Mouse (Mus musculus) ovary, adult 18-20 months (tissue): ENCODE results near the gene Klk13.
"Not testable (repeated sequence)": the region's sequence is repeated elsewhere in the genome, so short reads cannot be mapped to it uniquely, and the experiment has no call there.

Experiments used
- DNase-seq: peaks from one replicate; pipeline ENCODE4 v3.0.0; 2022; ENCODE audit warnings: low spot score, mixed read lengths

Gene Klk13

GRCm38 (mm10) chr7:43712267-43712666, at the start of gene Klk13:
Gene Klk13 (plus strand): TSS chr7:43712567.
- no peak for DNase-seq

DNA sequence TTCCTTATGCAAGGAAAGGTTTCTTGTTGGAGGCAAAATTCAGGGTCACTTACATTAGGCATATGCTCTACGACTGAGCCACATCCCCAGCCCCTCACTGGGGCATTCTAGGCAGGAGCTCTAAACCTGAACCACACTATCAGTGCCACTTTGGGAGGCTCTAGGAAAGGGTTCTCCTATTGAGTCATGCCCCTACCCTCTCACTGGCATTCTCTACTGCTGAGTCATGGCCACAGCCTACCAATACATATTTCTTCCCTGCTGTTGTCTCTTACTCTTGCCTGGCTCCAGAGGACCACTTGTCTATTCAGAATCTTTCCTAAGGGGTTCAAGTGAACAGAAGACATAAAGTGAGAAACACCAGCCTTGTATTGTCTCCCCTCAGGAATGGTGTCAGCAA, 49.6 kb upstream of the Klk13 start:
- no peak for DNase-seq

- DNase-seq, result not testable (repeated sequence)
These were observed 45.1 kb upstream of the Klk13 start for GRCm38 (mm10) chr7:43667221-43667620.

DNA sequence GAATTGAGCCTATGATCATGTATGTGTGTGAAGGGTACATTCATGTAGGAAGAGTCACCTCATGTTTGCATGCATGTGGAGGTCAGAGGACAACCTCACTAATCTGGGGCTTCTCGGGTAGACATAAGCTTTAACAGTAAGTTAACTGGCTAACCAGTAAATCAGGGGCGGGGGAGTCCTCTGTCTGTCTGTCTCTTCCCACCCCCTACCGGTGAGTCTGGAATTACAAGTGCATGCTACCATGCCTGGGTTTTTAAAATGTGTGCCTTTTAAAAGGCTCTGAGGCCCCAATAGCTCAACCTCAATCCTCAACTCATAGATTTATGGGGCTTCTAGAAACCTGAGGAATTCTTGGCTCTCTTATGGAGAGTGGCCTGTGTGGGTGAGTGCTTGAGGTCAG, 43.8 kb upstream of the Klk13 start:
- DNase-seq, result no peak

GRCm38 (mm10) chr7:43671064-43671808, 41.1 kb upstream of the Klk13 start:
- no peak for DNase-seq

- peak; percentile 93 for DNase-seq
These were observed 40.4 kb upstream of the Klk13 start, which contains the start of gene Ctu1 for GRCm38 (mm10) chr7:43671809-43672580. Gene Ctu1 (plus strand): TSS chr7:43672016.

DNA sequence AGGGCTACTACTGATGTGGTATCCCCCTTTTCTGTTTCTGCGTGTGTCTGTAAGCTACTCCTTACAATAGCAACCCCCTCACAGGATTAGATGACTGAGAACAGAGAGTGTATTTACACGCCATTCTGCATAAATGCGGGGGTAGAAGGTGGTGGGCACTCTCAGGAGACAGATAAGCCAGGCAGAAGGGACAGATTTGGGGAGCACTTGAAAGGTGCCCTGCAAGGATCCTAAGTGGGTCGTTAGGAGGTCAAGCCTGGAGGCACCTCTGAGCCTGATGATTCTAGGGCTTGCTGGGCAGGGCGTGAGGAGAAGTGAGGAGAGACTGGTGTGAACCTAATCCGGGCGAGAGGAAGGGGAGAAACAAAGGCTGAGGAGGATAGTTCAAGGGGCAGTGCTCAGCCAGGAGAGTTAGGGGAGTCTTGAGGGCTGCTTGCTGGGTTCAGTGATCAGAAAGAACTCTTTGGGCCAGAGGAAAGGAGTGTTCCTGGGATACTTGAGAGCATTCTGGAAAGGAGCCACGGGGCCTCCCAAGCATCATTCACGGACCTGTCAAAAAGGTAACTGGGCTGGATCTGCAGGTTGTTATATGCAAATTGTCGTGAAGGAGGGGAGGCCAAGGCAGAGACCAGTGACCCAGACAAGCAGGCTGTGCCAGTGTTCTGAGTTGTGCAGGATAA, 39.6 kb upstream of the Klk13 start:
- DNase-seq, result peak; percentile 15

- DNase-seq, result no peak
These were observed 37.3 kb upstream of the Klk13 start for GRCm38 (mm10) chr7:43675091-43675490.

GRCm38 (mm10) chr7:43678517-43678916, 33.9 kb upstream of the Klk13 start:
- no peak for DNase-seq

DNA sequence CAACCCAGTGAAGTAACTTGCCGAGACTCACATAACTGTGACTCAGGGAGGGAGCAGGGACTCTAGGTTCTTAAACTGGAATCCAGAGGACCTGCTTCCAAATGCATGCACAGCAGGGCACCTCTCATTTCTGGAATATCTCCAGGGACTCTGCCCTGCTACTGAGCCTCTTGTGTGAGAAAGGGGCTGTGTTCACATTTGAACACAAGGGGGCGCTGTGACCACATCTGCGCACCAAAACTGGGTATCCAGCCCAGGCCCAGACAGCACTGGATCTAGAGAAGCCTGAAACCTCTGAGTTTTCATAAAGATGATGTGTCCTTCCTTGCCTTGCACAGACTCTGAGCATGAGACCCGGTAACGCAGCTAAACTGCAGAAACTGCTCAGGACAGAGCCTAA, 31.4 kb upstream of the Klk13 start:
- no peak for DNase-seq

DNA sequence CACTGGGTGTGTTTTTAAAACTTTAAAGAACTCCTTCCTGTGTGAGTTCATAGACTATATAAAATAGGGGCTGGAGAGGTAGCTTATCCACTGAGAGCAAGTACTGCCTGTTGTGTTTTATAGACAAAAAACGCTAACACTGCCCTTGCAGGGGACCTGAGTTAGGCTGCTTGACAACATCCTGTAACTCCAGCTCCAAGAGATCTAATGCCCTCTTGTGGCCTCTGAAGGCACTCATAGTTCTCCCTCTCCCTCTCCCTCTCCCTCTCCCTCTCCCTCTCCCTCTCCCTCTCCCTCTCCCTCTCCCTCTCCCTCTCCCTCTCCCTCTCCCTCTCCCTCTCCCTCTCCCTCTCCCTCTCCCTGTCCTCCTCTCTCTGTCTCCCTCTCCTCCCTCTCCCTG, 29.9 kb upstream of the Klk13 start:
- DNase-seq, result not testable (repeated sequence)

- no peak for DNase-seq
These were observed 27.3 kb upstream of the Klk13 start for GRCm38 (mm10) chr7:43685088-43685487.

DNA sequence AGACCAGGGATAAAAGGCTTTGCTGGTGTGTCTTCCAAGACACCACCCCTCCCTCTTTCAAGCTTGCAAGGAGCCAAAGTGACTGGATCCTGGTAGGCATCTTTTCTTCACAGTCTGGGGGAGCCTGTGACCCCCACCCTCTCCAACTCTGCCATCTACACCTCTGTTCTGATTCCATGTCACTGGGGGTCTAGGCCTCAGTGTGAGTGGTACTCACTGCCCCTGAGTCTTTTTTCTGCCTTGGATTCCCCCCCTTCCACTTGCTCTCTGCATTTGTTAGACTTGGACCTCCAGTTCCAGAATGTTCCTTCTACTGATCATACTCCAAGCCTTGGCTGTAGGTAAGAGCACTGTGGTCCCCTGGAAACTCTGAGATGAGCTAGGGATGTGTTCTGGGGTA, 22.2 kb upstream of the Klk13 start, which contains the start of gene Klk14:
Gene Klk14 (plus strand): TSS at position 301 of the 400 bp plus-strand sequence.
- no peak for DNase-seq

DNA sequence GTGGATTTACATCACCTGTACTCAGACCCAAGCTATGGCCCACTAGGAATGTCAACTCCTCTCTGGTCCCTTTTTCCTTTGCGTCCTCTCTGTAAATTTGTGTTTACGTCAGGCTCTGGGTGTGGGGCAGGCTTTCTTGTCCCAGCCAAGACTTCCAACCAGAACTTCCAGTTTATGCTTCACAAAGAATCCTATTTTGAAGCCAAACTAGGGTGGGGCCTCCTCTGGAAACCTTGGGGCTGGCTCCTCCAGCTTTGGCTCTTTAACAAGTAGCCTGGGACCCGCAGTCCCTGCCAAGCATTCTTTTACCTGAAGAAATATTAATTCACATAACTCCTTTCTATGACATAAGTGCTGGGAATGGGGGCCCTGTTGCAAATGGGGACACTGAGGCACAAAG, 2.3 kb upstream of the Klk13 start:
- no peak for DNase-seq

DNA sequence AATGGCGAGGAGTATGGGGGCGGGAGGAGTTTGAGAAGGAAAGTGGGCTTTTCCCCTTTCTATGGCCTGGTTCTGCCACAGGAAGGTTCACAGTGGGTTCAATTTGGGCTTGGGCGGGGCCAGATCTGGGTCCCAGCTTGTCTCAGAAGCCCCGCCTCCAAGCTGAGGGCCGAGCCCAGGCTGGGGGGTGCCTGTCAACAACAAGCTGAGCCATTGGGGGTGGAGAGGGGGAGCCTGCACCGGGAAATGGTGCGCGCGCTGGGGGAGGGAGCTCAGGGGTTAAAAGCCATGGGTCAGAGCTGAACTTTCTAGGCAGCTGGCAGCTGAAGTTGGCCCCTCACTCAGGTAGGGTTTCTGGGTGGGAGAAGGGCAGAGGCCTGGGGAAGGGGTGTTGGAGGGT, 550 bp downstream of the Klk13 start:
- no peak for DNase-seq

DNA sequence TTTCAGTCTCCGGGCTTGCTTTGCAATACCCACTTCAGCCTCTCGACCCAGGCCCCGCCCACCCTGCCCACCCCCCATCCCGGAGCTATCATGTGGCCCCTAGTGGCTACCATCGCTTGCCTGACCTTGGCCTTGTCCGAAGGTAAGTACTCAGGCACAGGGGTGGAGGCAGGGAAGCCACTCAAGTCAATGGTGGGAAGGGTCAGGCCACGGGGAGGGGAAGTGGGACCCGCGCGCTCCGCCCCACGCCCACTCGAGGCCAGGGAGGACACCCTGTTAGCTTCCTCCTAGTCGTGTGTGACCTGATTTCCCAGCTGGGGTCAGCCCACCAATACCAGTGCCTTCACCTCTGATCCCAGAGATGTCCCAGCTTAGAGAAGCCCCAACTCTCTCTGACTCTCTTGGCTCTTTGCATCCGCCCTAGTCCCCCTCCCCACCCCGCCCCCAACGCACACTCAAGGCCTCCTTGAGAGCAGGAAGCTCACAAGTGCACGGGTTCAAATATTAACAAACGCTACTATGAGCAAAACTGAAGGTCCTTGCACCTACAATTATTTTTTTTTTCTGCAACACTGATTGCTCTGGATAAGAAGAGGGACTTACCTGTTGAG, 1.5 kb downstream of the Klk13 start:
- DNase-seq, result no peak

DNA sequence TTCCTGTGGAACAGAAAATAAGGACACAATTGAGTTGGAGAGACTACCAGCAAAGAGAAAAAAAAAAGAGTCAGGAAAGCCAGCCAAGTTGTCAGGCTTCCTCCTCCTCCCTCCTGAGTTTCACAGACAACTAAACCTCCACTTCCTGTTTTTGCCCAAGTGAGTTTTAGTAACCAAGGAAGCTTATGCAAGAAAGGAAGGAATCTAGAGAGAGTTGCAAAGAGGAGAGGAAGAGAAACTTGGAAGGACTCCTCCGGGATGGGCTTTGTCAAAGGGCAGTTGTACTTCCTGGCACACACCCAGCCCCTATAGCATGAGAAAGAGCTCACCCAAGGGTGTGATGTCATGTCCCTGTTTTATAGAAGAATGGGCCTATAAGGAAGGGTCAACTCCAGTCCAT, 35.4 kb downstream of the Klk13 start:
- DNase-seq, result no peak

DNA sequence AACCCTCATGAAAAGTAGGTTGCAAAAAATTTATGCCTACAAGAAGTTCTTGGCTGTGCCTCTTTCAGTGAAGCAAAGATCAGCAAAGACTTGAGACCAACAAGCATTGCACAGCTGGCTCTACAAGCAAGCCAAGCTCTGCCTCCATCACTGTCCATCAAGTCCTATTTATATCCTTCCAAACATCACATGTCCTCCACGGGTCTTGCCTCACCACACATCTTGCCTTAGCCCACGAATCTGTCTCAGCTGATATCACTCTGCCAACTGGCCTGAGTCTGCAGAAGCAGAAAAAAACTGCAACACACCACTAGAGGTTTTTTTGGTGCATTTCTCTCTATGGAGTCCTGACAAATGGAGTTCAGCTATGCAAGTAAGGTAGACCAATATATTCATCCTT, 40.4 kb downstream of the Klk13 start:
- no peak for DNase-seq

- no peak for DNase-seq
These were observed 54.1 kb downstream of the Klk13 start for GRCm38 (mm10) chr7:43766484-43766883.

DNA sequence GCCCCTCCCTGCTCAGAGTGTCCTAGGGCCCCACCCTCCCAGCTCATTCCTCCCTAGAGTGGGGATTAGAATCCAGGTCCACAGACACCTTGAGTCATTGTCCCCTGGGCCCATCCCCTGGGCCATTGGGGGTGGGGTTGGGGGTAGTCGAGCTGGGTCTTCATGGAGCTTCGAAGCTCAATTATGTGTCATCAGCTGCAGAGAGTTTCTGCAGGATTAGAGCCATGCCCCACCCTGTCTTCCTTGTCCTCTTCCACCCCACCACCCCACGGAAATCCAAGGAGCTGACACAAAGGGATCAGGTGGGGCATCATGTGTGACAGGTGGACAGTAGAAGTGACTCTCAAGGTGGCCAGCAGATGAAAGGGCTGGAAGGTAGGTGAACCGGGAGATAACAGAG, 56.2 kb downstream of the Klk13 start, which contains the start of gene Klk12:
Gene Klk12 (plus strand): TSS at position 301 of the 400 bp plus-strand sequence.
- DNase-seq, result no peak

DNA sequence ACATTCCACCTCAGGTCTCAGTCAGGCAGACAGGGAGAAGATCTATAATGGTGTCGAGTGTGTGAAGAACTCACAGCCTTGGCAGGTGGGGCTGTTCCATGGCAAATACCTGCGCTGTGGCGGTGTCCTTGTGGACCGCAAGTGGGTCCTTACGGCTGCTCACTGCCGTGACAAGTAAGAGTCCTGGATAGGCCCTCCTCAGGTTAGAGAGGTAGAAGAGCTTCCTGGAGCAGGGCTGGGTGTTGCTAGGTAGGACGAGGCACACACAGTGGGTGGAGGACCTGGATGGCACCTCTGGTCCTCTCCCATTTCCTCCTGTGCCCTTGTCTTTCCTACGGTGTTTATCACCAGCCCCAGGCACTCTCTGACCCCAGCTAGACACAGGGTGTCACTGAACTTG, 57.3 kb downstream of the Klk13 start:
- no peak for DNase-seq

DNA sequence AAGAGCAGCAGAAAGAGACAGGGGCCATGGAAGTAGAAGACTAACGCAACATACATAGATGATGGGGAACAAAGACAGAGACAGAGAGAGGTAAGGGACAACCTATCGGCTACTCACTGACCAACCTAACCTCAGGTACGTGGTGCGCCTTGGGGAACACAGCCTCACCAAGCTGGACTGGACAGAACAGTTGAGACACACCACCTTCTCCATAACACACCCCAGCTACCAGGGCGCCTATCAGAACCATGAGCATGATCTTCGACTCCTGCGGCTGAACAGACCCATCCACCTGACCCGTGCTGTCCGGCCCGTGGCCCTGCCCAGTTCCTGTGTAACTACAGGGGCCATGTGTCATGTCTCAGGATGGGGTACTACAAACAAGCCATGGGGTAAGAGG, 58.3 kb downstream of the Klk13 start:
- DNase-seq, result no peak
